Mouse (Mus musculus): ENCODE measurements around the gene Dcun1d4.

- TF ChIP-seq CTCF (IDR thresholded peaks at IDR 0.05; ENCODE audit: extremely low read depth, insufficient read length, insufficient replicate concordance, low read depth, low read length): no peak
- TF ChIP-seq POLR2A (IDR thresholded peaks at IDR 0.05; ENCODE audit: low read depth, low read length): no peak
Measured at GRCm38 (mm10) chr5:73598943-73599695, 118.3 kb downstream of the Dcun1d4 start.
